Mouse (Mus musculus) thymus, adult 2 months (tissue): Measurements from ENCODE around the gene Procr.

Experiments
- CTCF ChIP-seq: fragments of 200-500 bp; IDR thresholded peaks from 2 replicates; pipeline ENCODE4 v1.5.1; 2012; ENCODE audit warnings: mild to moderate bottlenecking, control low read depth, low read length, moderate library complexity, borderline replicate concordance; ENCODE audit not compliant: control insufficient read depth, poor library complexity, insufficient read depth; ENCODE audit errors: extremely low read depth
- POLR2A ChIP-seq: fragments of 200-500 bp; IDR thresholded peaks from 2 replicates; pipeline ENCODE4 v1.6.1; 2012; ENCODE audit warnings: mild to moderate bottlenecking, low read length, control low read depth, moderate library complexity; ENCODE audit not compliant: control insufficient read depth, poor library complexity, insufficient read depth; ENCODE audit errors: extremely low read depth

DNA sequence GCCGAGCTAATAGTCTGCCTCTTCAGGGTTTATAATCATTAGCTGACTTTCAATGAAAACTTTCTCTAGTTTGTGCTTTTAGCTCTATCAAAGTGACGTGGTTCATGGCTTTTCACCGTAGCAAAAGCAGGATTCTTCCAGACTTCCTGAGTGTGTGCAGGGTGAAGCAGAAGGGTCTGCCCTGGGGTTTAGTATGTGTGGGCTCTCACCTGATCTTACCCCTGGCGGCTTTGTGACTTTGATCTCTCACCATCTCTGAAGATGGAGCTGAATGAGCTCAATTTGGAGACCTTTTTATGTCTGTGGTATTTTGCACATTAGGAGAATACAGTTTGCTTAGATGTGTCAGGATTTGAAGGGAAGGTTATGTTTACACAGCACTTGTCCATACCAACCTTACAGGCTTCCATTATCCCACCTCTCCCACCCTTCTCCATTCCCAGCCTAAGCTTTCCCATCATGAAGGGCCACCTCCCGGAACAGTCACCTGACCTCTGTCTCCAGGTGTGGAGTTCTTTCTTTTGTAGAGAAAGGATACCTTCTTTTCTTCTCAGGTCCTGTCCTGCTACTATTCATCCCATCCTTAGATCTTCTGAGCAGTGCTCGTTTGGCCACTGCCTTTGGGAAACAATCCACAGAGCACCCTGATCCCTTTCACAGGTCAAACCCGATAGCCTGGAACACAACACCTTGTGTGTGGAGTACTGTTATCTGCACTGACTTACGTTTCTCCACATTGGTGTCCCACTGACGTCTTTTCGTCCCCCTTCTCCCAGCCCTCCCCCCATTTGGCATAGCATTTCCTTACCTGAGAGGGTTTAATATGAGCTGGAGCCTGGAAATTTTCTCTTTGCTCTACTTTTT is 26.1 kb downstream of the Procr start:
- no peak for TF ChIP-seq POLR2A
- no peak for TF ChIP-seq CTCF
